Mouse (Mus musculus): ENCODE data around the gene Ackr2.
A peak's percentile ranks its signal among the peaks of the same experiment; 100 is the strongest.

The Ackr2 gene

GRCm38 (mm10) chr9:121898245-121898644 is at the start of gene Ackr2:
Gene Ackr2 (plus strand): TSS chr9:121898355.
- DNase-seq (ENCODE audit: low read depth), result no peak

- no peak for DNase-seq (ENCODE audit: low read depth)
These were observed 43.9 kb upstream of the Ackr2 start for GRCm38 (mm10) chr9:121854246-121854645.

GRCm38 (mm10) chr9:121856649-121857416 is 41.3 kb upstream of the Ackr2 start:
- peak; percentile 45 for DNase-seq (ENCODE audit: low read depth)

- peak; percentile 96 for DNase-seq (ENCODE audit: low read depth)
These were observed 40.5 kb upstream of the Ackr2 start for GRCm38 (mm10) chr9:121857474-121858152.

- DNase-seq (ENCODE audit: low read depth), result no peak
These were observed 40.0 kb upstream of the Ackr2 start, which contains the start of gene Higd1a for GRCm38 (mm10) chr9:121858153-121858488. Gene Higd1a (minus strand): TSS chr9:121858362.

GRCm38 (mm10) chr9:121859345-121859744 is 38.8 kb upstream of the Ackr2 start:
- DNase-seq (ENCODE audit: low read depth), result peak; percentile 34

GRCm38 (mm10) chr9:121860921-121861320 is 37.2 kb upstream of the Ackr2 start:
- DNase-seq (ENCODE audit: low read depth), result no peak

- DNase-seq (ENCODE audit: low read depth), result no peak
These were observed 33.3 kb upstream of the Ackr2 start for GRCm38 (mm10) chr9:121864837-121865236.

GRCm38 (mm10) chr9:121865425-121866008 is 32.6 kb upstream of the Ackr2 start:
- no peak for DNase-seq (ENCODE audit: low read depth)

- DNase-seq (ENCODE audit: low read depth), result no peak
These were observed 30.5 kb upstream of the Ackr2 start for GRCm38 (mm10) chr9:121867632-121868031.

- DNase-seq (ENCODE audit: low read depth), result no peak
These were observed 29.9 kb upstream of the Ackr2 start for GRCm38 (mm10) chr9:121868236-121868635.

- no peak for DNase-seq (ENCODE audit: low read depth)
These were observed 28.7 kb upstream of the Ackr2 start for GRCm38 (mm10) chr9:121869432-121869831.

GRCm38 (mm10) chr9:121869973-121870515 is 28.1 kb upstream of the Ackr2 start:
- DNase-seq (ENCODE audit: low read depth), result no peak

- DNase-seq (ENCODE audit: low read depth), result no peak
These were observed 26.0 kb upstream of the Ackr2 start for GRCm38 (mm10) chr9:121872062-121872683.

- peak; percentile 16 for DNase-seq (ENCODE audit: low read depth)
These were observed 24.6 kb upstream of the Ackr2 start for GRCm38 (mm10) chr9:121873578-121873977.

GRCm38 (mm10) chr9:121877052-121877740 is 21.0 kb upstream of the Ackr2 start:
- peak; percentile 58 for DNase-seq (ENCODE audit: low read depth)

- peak; percentile 91 for DNase-seq (ENCODE audit: low read depth)
These were observed 17.3 kb upstream of the Ackr2 start for GRCm38 (mm10) chr9:121880840-121881239.

- DNase-seq (ENCODE audit: low read depth), result peak; percentile 80
These were observed 16.9 kb upstream of the Ackr2 start for GRCm38 (mm10) chr9:121881301-121881700.

- peak; percentile 85 for DNase-seq (ENCODE audit: low read depth)
These were observed 16.1 kb upstream of the Ackr2 start for GRCm38 (mm10) chr9:121882015-121882457.

- DNase-seq (ENCODE audit: low read depth), result no peak
These were observed 8.2 kb upstream of the Ackr2 start for GRCm38 (mm10) chr9:121889927-121890440.

GRCm38 (mm10) chr9:121890441-121890941 is 7.7 kb upstream of the Ackr2 start:
- DNase-seq (ENCODE audit: low read depth), result no peak

All from 416B (cell line).